Mouse (Mus musculus): ENCODE results near the gene Plcg2.

The Plcg2 gene

GRCm38 (mm10) chr8:117488246-117489005, 9.7 kb upstream of the Plcg2 start:
- DNase-seq, result no peak

- no peak for DNase-seq
These were observed 4.5 kb upstream of the Plcg2 start for GRCm38 (mm10) chr8:117493543-117493942.

- DNase-seq, result no peak
These were observed 3.2 kb upstream of the Plcg2 start for GRCm38 (mm10) chr8:117494874-117495273.

DNA sequence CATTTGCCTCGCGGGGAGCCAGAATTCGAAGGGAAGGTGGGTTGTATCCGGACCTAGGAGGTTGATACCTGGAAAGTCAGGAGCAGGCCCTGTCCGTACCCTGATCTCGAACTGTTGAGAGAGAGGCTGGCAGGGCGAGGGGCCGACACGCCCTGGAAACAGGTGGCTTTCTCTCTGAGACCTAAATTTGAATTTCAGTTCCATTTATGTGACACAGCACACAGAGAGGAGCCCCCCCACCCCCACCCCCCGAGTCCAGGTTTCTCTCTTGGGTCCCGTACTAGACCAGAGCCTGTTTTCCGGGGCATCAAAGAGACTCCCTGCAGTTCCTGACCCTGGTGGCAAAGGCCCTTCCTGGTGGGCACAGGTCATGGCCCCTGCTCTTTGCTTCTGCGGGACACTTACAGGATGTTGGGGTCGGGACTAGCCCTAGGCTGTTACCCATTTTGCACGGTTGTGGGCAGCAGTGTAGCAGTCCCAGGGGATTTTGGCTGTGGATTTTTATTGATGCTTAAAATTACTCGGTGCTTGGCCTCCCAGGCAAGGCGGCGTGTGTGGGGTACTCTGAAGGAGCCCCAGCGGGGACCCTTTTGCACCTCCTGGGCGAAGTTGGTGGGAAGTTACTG, 937 bp downstream of the Plcg2 start:
- DNase-seq, result no peak

- no peak for DNase-seq
These were observed 2.2 kb downstream of the Plcg2 start for GRCm38 (mm10) chr8:117500232-117500823.

DNA sequence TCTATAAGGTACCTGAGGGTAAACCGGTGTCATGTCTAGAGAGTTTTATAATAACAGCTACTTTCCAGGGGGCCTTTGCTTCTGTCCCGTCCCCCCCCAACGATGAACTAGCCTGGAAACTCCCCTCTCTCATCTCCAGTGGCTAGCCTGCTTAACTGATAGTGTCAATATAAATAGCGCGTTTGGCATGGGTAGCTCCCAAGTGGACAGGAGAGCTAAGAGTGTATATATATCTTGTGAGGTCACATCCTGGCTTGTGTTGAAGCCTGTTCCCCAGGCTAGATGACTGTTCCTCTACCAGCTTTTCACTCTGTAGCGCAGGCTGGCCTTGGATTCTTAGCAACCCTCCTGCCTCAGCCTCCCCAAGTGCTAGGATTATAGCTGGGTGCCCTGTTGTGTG, 3.2 kb downstream of the Plcg2 start:
- DNase-seq, result no peak

- DNase-seq, result no peak
These were observed 5.4 kb downstream of the Plcg2 start for GRCm38 (mm10) chr8:117503405-117504069.

GRCm38 (mm10) chr8:117507703-117508102, 9.6 kb downstream of the Plcg2 start:
- no peak for DNase-seq

- DNase-seq, result peak; percentile 26
These were observed 18.9 kb downstream of the Plcg2 start for GRCm38 (mm10) chr8:117516876-117517565.

DNA sequence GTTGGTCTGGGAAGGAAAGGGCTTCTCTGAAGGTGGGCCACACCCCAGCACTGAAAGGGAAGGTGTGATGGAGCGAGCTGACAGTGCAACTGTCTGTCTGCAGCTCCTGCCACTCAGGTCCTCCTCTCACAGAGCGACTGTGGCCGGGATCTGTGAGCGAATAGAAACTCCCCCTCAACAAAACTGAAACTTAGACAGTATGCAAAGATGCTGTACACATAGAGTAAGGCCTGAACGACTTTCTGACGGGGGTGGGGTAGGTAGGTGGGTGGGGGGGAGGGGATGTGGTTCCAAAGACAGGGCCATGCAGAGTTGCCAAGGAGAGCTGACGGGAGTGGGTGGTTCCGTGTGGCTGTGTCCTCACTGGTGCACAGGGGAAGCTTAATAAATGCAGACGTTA, 19.8 kb downstream of the Plcg2 start:
- no peak for DNase-seq

DNA sequence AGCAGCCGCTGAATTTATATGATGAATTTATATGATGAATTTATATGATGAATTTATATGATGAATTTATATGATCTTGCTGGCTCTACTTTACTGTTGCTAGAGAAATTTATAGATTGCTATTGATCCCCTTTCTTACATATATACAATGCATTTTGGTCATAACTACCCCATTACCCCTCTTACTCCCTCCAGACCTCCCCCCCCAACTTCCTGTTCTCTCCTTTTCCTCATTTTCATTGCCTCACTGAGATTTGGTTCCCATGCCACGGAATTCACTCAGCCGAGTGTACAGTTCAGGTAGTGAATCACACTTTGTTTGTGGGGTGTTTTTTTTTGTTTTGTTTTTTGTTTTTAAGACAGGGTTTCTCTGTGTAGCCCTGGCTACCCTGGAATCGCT, 20.8 kb downstream of the Plcg2 start:
- DNase-seq, result no peak

DNA sequence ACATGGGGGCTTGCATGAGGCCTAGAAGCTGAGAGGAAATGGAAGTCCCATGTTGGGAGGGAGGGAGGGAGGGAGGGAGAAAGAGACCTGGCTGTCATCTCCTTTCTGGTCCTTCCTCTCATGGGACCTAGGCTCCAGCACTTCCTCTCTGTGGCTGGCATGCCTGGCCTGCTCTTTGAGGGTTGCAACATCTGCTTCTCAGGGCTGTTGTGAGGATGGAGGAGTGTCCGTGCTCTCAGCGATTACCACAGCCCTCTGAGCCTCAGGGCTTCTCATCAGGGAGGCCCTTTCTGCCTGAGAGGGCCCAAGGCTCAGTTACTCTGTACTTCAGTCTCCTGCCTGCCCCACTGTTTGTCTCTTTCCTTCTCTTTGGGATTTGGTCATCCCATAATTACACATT, 28.1 kb downstream of the Plcg2 start:
- DNase-seq, result no peak

- DNase-seq, result no peak
These were observed 29.9 kb downstream of the Plcg2 start for GRCm38 (mm10) chr8:117527983-117528382.

DNA sequence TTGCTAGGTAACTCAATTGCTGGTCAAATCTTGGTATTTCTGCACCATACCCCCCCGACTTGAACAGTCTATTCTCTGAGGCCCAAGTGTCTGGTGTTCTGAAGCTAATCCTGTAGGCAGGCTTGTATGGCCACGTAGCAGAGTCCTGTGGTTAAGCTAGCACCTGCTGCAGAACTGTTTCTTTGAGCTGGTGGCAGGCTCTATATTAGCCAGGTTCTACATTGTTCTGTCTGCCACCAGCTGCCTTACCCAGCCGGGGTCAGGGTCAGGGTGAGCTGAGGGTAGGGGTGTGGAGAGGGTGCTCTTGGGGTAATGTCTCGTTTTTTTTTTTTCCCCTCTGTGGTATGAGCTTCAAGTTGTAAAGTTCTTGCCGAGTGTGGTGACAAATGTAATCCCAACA, 31.1 kb downstream of the Plcg2 start:
- DNase-seq, result no peak

DNA sequence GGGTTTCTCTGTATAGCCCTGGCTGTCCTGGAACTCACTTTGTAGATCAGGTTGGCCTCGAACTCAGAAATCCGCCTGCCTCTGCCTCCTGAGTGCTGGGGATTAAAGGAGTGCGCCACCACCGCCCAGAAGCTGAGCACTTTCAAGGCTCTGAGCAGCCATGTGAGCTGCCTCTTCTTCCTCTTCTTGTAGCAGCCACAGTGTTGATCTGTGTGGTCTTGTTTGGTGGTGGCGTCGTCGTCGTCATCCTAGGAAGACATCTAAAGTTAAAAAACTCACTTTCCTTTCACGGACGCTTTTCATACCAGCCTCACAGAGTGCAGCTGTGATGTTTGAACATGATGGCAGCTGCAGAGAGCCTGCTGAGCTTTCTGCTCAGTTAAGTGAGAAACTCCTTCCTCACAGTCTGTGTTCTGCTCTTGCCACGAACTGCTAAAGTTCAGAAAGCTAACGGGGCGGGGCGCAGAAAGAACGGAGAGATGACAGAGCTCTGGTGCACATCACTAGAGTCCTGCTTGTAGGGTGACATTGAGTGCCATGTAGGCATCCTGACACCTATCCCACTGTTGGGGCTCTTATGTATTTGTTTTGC, 34.4 kb downstream of the Plcg2 start:
- no peak for DNase-seq

- DNase-seq, result no peak
These were observed 38.8 kb downstream of the Plcg2 start for GRCm38 (mm10) chr8:117536862-117537261.

DNA sequence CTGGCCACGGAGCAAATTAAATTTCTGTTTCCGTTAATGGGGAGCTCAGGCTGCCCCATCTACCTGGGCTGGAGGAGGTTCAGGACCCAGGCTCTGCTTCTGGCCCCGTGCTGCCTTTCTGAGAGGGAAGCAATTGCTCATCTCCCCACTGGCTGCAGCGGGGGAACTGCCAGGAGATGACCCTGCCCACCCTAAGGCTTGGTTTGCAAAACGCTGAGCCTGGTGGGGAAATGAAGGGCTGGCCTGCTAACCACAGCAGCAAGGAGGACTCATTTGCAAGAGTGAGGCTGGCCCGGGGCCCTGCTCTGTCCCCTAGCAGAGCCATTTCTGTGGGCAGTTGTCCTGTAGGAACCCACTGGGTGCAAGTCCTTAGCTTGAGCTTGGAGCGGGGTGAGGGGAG, 39.7 kb downstream of the Plcg2 start:
- no peak for DNase-seq

GRCm38 (mm10) chr8:117542951-117543350, 44.9 kb downstream of the Plcg2 start:
- no peak for DNase-seq

- DNase-seq, result no peak
These were observed 45.7 kb downstream of the Plcg2 start for GRCm38 (mm10) chr8:117543789-117544188.

GRCm38 (mm10) chr8:117545043-117545442, 47.0 kb downstream of the Plcg2 start:
- DNase-seq, result no peak

GRCm38 (mm10) chr8:117546386-117546785, 48.3 kb downstream of the Plcg2 start:
- DNase-seq, result peak; percentile 68

DNA sequence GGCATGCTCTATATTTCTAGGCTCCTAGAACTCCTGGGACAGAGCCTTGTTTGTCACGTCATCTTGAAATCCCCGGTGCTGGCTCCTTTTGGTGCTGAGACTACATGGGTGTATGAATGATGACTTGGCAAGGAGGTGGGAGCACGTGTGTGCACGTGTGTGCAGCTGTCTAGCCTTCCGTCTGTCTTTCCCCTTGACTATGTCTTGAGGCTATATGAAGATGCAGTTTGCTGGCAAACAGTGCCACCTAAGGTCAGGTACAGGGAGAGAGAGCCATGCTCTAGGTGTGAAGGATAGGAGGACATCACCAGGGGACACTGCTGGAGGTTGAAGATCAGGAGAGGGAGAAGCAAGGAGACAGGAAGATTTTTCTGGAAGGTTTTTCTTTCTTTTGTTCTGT, 49.9 kb downstream of the Plcg2 start:
- DNase-seq, result no peak

DNA sequence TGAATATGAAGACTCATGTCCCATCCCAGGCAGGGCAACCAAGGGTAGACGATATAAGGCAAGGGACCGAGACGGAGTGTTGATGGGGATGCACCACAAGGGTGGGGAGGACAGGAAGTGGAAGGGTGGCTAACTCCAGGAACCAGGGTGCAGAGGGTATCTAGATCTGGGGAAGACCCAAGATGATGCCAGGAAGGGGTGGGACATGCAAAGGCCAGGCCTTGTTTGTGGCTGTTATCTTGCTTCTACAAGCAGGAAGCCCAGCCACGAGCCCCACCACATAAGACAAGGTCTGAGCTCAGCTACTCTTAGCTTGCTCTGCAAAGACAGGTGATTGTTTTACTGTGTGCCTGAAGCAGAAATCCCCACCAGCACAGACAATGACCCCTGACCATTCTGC, 50.4 kb downstream of the Plcg2 start:
- DNase-seq, result no peak

All from kidney, postnatal 10 days (tissue).